ENCODE assay signal across 28 mouse cellular contexts in the genomic region with DNA sequence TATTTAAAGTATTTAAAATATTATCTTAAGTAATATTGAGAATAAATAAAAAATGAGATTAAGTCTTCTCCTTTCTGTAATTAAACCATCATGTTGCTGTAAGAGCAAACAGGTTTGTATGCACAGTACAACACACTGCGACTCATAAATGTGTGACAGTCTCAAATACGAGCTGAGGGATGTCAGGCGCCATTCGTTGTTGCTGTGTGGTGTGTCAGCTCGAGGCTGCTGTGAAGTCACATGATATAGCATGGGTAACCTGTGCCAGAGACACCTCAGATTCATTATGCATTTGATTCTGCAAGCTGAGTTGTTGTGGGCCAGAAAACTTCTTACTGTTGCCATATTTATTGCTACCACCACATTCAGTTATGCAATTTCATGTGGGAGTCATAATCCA.
"Had no signal": no experiment of that assay in that cellular context is flagged by ENCODE, and none has a peak within 500 bp of the region (broad histone marks: within the 10 kb centered on the region; RNA-seq: fewer than 3 reads in every experiment).

No protein-coding gene starts in this region.

- H3K27ac ChIP-seq: heart, adult 2 months; heart, embryonic 13.5 days; heart, embryonic 15.5 days; hindbrain, embryonic 10.5 days; hindbrain, embryonic 12.5 days; hindbrain, embryonic 14.5 days; intestine, embryonic 15.5 days; layer of hippocampus, adult 2 months; left cerebral cortex, adult 2 months; limb, embryonic 10.5 days; limb, embryonic 12.5 days; liver, embryonic 13.5 days; liver, embryonic 15.5 days had no signal

- DNase-seq: gastrocnemius, postnatal 25 days; heart, adult 2 months; heart, postnatal 14 days; heart, postnatal 4 days; kidney, adult 18-20 months; kidney, adult 8-10 months; kidney, postnatal 10 days; kidney, postnatal 25 days; kidney, postnatal 4 days; liver; liver, embryonic 13.5 days; liver, postnatal 0 days had no signal

- H3K4me1 ChIP-seq: heart, embryonic 15.5 days; hindbrain, embryonic 10.5 days; hindbrain, embryonic 12.5 days; intestine, embryonic 15.5 days; limb, embryonic 10.5 days; limb, embryonic 12.5 days; liver, embryonic 15.5 days had no signal

- H3K27me3 ChIP-seq: heart, embryonic 13.5 days; heart, embryonic 15.5 days; hindbrain, embryonic 12.5 days; intestine, embryonic 15.5 days; limb, embryonic 12.5 days; liver, embryonic 13.5 days; liver, embryonic 15.5 days had no signal

- H3K9ac ChIP-seq: heart, embryonic 13.5 days; heart, embryonic 15.5 days; hindbrain, embryonic 12.5 days; hindbrain, embryonic 14.5 days; intestine, embryonic 15.5 days; limb, embryonic 12.5 days; liver, embryonic 13.5 days; liver, embryonic 15.5 days; liver, postnatal 0 days had no signal

- H3K4me3 ChIP-seq: heart, adult 2 months; heart, embryonic 13.5 days; heart, embryonic 15.5 days; hindbrain, embryonic 10.5 days; hindbrain, embryonic 12.5 days; intestine, embryonic 15.5 days; layer of hippocampus, adult 2 months; left cerebral cortex, adult 2 months; limb, embryonic 10.5 days; limb, embryonic 12.5 days; liver, embryonic 13.5 days; liver, embryonic 15.5 days had no signal

- H3K9me3 ChIP-seq: heart, embryonic 13.5 days; heart, embryonic 15.5 days; hindbrain, embryonic 10.5 days; hindbrain, embryonic 12.5 days; intestine, embryonic 15.5 days; limb, embryonic 10.5 days; limb, embryonic 12.5 days; liver, embryonic 13.5 days; liver, embryonic 15.5 days had no signal

- ATAC-seq: hindbrain, embryonic 16.5 days; inflammation-experienced regulatory T-cells, adult 6 months; intestine, embryonic 15.5 days; intestine, postnatal 0 days; liver, postnatal 0 days had no signal

- H3K36me3 ChIP-seq: heart, embryonic 13.5 days; heart, embryonic 15.5 days; hindbrain, embryonic 10.5 days; hindbrain, embryonic 12.5 days; intestine, embryonic 15.5 days; limb, embryonic 10.5 days; limb, embryonic 12.5 days; liver, embryonic 13.5 days; liver, embryonic 15.5 days had no signal

- H3K4me2 ChIP-seq: heart, embryonic 11.5 days; heart, embryonic 13.5 days; heart, embryonic 15.5 days; hindbrain, embryonic 12.5 days; hindbrain, embryonic 14.5 days; intestine, embryonic 15.5 days; limb, embryonic 12.5 days; liver, embryonic 11.5 days; liver, embryonic 13.5 days; liver, embryonic 15.5 days had no signal
